Mouse (Mus musculus) cortical plate, adult 2 months (tissue): Measurements from ENCODE around the gene Cacna2d1.

Source experiments
- CTCF ChIP-seq: fragments of 200-500 bp; IDR thresholded peaks from 2 replicates; pipeline ENCODE4 v1.5.1; 2011; ENCODE audit warnings: mild to moderate bottlenecking, control low read depth, low read length; ENCODE audit not compliant: insufficient read depth; ENCODE audit errors: extremely low read depth
- POLR2A ChIP-seq: fragments of 200-500 bp; IDR thresholded peaks from 2 replicates; pipeline ENCODE4 v1.6.1; 2011; ENCODE audit warnings: mild to moderate bottlenecking, low read length, control low read depth; ENCODE audit not compliant: insufficient read depth; ENCODE audit errors: extremely low read depth

DNA sequence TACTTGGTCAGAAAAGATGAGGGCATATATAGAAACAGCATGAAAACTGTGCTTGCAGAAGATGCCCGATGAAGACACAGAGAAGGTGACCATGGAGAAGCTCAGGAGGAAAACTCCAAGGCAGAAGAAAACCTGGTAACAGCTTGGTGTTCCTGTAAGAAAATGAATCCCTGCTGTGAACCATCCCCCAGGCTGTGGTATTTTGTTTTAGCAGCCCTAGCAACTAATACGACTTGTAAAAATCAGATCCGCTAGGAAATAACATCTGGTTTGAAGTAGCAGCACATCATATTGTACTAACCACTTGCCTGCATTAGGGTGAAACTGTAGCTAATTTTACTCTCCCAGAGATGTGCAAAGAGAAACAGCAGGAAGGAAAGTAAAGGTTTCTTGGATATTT is 37.8 kb upstream of the Cacna2d1 start:
- TF ChIP-seq POLR2A (no peak), CTCF (no peak)
